Mouse (Mus musculus) bone marrow macrophage, adult 2 months (primary cell): ENCODE results near the gene Kmt2e.

Source experiments
- CTCF ChIP-seq: IDR thresholded peaks from 2 replicates; pipeline ENCODE4 v1.5.1; 2012; ENCODE audit warnings: low read depth, mild to moderate bottlenecking, low read length, moderate library complexity
- POLR2A ChIP-seq: IDR thresholded peaks from 2 replicates; pipeline ENCODE4 v1.6.1; 2012; ENCODE audit warnings: mild to moderate bottlenecking, low read depth, low read length, borderline replicate concordance

GRCm38 (mm10) chr5:23490797-23491196, 56.6 kb downstream of the Kmt2e start:
- TF ChIP-seq CTCF (peak; percentile 28; the same call in 1 of the 2 replicates), POLR2A (no peak)
